Mouse (Mus musculus) liver, embryonic 13.5 days (tissue): ENCODE measurements around the gene Flcn. TPM values are rescaled to one million over a fixed set of nuclear protein-coding genes. Genes with fewer than 3 reads are reported as not detected.

Experiments used
- ATAC-seq: fragments of 200-750 bp; cut with Nextera tagmentation; 2 replicates; pipeline ENCODE4 v1.8.0; 2017; ENCODE audit warnings: low read depth, mild to moderate bottlenecking, moderate number of reproducible peaks, moderate library complexity
- DNase-seq: peaks from one replicate; pipeline ENCODE4 v3.0.0; 2022
- H3K27ac ChIP-seq: fragments of 300-500 bp; sonication (generic); 2 replicates; pipeline ENCODE4 v1.5.1; 2015; ENCODE audit warnings: moderate library complexity, mild to moderate bottlenecking, inconsistent platforms
- H3K27me3 ChIP-seq: fragments of 300-500 bp; sonication (generic); 2 replicates; pipeline ENCODE4 v1.6.1; 2015; ENCODE audit warnings: mild to moderate bottlenecking, inconsistent platforms
- H3K36me3 ChIP-seq: fragments of 300-500 bp; sonication (generic); 2 replicates; pipeline ENCODE4 v1.6.1; 2015; ENCODE audit warnings: mild to moderate bottlenecking, inconsistent platforms
- H3K4me1 ChIP-seq: fragments of 300-500 bp; sonication (generic); replicated peaks from 2 replicates; pipeline ENCODE4 v1.6.1; 2015; ENCODE audit warnings: inconsistent platforms
- H3K4me2 ChIP-seq: fragments of 300-500 bp; sonication (generic); 2 replicates; pipeline ENCODE4 v1.6.1; 2015; ENCODE audit warnings: inconsistent platforms, mild to moderate bottlenecking, moderate library complexity
- H3K4me3 ChIP-seq: fragments of 300-500 bp; sonication (generic); replicated peaks from 2 replicates; pipeline ENCODE4 v1.5.1; 2015; ENCODE audit warnings: mild to moderate bottlenecking, inconsistent platforms
- H3K9ac ChIP-seq: fragments of 300-500 bp; sonication (generic); 2 replicates; pipeline ENCODE4 v1.6.1; 2015; ENCODE audit warnings: mild to moderate bottlenecking, inconsistent platforms
- H3K9me3 ChIP-seq: fragments of 300-500 bp; sonication (generic); replicated peaks from 2 replicates; pipeline ENCODE4 v1.6.1; 2016; ENCODE audit warnings: inconsistent platforms
- WGBS: fragments of 180-500 bp; shearing (Covaris S2); methylation state at CpG from one replicate; pipeline ENCODE4 v1.1.7; 2015; ENCODE audit not compliant: insufficient replicate concordance; 5-methylcytosine and 5-hydroxymethylcytosine counted together
- polyA plus RNA-seq: library from polyadenylated mRNA; unstranded; fragments of >200 nt; fragmentation: Nextera tagmentation; extraction: Ambion mirVana; gene quantifications from 2 replicates; pipeline ENCODE4 v1.2.1, GENCODE M21; 2015

The Flcn gene
- polyA plus RNA-seq, 1 experiment from 2014 or later = 14.0 TPM

DNA sequence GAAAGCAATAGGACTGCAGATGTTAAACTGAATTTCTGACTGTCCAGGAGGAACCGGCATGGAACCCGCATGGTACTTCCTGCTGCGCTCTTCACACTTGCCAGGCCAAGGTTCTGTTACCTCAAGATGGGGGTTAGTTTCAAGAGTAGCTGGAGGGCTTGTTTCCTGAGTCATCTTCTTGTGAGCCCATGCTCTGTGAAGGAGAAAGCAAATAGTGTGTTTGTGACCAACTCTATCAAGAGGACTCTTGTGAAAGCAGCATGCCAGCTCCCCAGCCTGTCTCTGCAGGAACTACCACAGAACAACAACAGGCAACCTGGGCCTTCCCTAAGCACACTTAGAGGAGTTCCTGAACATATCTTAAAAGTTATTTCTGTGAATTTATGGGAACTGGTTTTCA is 8.1 kb upstream of the Flcn start:
- WGBS = 89% methylated on average over 3 of the region's 3 CpGs
- H3K27me3 ChIP-seq = no peaks in the 10 kb centered on the region
- peaks cover 70% of the 10 kb centered on the region for H3K36me3 ChIP-seq
- no peak for DNase-seq
- no peak overlapping the region for H3K4me2 ChIP-seq
- H3K9ac ChIP-seq = no peak overlapping the region
- H3K4me1 ChIP-seq = 0 out of 2 replicates have a peak, but pooled peaks cover 11% of the 10 kb centered on the region
- no peak for ATAC-seq
- no peaks in the 10 kb centered on the region for H3K9me3 ChIP-seq
- H3K27ac ChIP-seq = no peak overlapping the region
- H3K4me3 ChIP-seq = no peak overlapping the region

DNA sequence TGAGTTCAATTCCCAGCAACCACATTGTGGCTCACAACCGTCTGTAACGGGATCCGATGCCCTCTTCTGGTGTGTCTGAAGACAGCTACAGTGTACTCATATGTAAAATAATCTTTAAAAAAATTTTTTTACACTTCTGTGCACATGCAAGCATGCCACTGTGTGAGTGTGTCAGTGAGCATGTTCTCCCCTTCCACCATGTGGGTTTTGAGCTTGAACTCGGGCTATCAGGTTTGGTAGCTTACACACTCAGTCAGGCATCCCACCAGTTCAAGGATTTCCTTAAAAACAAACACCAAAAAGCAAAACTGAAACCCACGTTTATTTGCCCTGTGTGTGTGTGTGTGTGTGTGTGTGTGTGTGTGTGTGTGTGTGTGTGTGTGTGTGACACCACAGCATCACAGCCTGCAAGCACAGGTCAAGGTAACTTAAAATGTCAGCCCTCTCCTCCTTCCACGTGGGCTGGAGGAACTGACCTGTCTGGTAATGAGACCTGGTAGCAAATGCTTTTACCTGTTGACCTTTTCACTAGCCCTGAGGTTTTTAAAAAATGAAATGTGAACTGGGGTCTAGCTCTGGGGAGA is 5.8 kb upstream of the Flcn start:
- Histone ChIP-seq H3K9ac (no peak overlapping the region), H3K27ac (no peak overlapping the region), H3K4me3 (no peak overlapping the region), H3K4me2 (no peak overlapping the region), H3K4me1 (peaks cover 21% of the 10 kb centered on the region), H3K27me3 (no peaks in the 10 kb centered on the region), H3K9me3 (no peaks in the 10 kb centered on the region), H3K36me3 (peaks cover 48% of the 10 kb centered on the region)
- 74% methylated on average over 6 of the region's 6 CpGs for WGBS
- DNase-seq (no peak), ATAC-seq (no peak)

DNA sequence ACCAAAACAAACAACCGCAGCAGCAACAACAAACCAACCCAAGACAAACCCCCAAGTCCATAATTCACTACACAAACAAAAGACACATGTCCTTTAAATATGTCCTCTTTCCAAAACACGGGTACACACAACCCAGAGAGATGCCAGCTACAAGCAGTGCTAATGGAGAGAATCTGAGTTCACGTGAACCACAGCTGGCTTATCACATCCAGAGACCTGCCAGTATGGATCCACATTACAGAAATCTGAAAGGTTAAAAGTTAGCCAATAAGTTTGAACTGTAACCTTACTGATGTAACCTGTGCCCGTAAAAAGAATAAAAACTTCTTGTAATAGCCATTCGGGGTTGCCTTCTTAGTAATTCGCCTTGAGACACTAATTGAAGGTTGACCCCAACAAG is 5.1 kb upstream of the Flcn start:
- H3K4me1 ChIP-seq = peaks cover 24% of the 10 kb centered on the region
- no peak for DNase-seq
- H3K27me3 ChIP-seq = no peaks in the 10 kb centered on the region
- peaks cover 42% of the 10 kb centered on the region for H3K36me3 ChIP-seq
- no peak overlapping the region; the same call in 1 of the 2 replicates for H3K27ac ChIP-seq
- no peak overlapping the region for H3K4me3 ChIP-seq
- no peak overlapping the region for H3K9ac ChIP-seq
- 71% methylated on average over 6 of the region's 6 CpGs for WGBS
- no peak overlapping the region for H3K4me2 ChIP-seq
- no peak for ATAC-seq
- H3K9me3 ChIP-seq = no peaks in the 10 kb centered on the region

DNA sequence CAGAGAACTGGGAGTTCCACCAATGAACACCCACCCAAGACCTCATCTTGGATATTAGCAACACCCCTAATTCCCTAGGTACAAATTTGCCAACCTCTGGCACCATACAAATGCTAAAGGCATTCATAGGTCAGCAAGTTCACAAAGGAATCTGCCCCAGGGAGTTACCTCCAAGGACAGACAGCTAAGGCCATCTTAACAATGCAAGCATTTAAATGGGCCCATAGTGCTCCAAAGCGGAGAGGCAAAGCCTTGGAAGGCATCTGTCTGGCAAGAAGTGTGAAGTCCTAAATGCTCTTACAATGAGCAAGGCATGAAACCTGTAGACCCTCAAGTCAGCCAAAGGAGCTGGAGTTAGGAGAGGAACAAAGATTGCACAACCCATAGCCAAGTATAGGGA is 4.5 kb upstream of the Flcn start:
- DNase-seq (no peak), ATAC-seq (no peak)
- 81% methylated on average over 1 of the region's 1 CpGs for WGBS
- Histone ChIP-seq H3K4me3 (no peak overlapping the region), H3K36me3 (peaks cover 36% of the 10 kb centered on the region), H3K4me2 (no peak overlapping the region), H3K27me3 (no peaks in the 10 kb centered on the region), H3K27ac (no peak overlapping the region; the same call in 1 of the 2 replicates), H3K4me1 (peaks cover 26% of the 10 kb centered on the region), H3K9me3 (no peaks in the 10 kb centered on the region), H3K9ac (no peak overlapping the region)

DNA sequence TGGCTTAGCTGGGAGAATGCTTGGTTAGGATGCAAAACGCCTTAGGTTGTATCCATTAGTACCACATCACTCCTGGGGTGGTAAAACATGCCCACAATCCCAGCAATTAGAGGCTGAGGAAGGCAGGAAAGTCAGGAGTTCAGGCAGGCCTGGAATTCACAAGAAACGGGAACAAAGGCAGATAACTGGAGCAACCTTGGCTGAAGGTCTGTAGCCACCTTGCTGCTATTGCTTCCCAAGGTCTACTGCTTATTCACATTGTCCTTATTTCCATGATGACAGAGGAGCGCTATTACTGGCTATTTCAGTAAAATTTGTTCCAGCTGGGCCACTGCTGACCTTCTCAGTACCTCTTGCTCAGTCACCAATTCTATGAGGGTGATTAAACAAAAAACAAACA is 3.5 kb upstream of the Flcn start:
- ATAC-seq = no peak
- WGBS = 64% methylated on average over 3 of the region's 3 CpGs

DNA sequence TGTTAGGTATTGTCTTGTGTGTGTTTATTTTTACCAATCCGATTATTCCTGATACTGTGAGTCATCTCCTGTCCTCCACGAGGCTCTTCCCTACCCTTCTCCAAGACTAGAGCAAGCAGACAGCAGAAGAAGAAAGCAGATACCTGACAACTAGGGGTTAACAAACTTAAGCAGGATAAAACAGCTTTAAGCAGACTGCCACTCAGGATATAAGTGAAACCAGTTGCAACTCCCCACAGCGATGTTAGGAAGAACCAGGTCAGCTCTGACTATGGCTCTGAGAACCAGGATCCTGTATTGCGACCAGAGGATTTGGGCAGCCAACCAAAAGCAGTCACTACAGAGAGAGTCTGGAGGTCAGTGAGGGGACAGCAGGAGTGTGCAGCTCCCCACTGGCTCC is 1.4 kb upstream of the Flcn start:
- Histone ChIP-seq H3K27ac (0 out of 2 replicates have a peak overlapping the region, but pooled peaks have one; percentile 89), H3K4me3 (peak overlapping the region; percentile 81; the same call in 1 of the 2 replicates), H3K27me3 (no peaks in the 10 kb centered on the region), H3K36me3 (peaks cover 19% of the 10 kb centered on the region), H3K9ac (0 out of 2 replicates have a peak overlapping the region, but pooled peaks have one; percentile 88), H3K4me2 (peak overlapping the region; percentile 90), H3K9me3 (no peaks in the 10 kb centered on the region), H3K4me1 (peaks cover 42% of the 10 kb centered on the region)
- DNase-seq (no peak), ATAC-seq (no peak)
- WGBS = 58% methylated on average over 4 of the region's 4 CpGs

More for the DNA sequence above, 3.5 kb upstream of the Flcn start:
- Histone ChIP-seq H3K4me2 (no peak overlapping the region), H3K4me1 (peaks cover 36% of the 10 kb centered on the region), H3K9ac (no peak overlapping the region), H3K9me3 (no peaks in the 10 kb centered on the region), H3K27me3 (no peaks in the 10 kb centered on the region), H3K36me3 (peaks cover 25% of the 10 kb centered on the region), H3K4me3 (no peak overlapping the region), H3K27ac (no peak overlapping the region)
- DNase-seq = no peak

DNA sequence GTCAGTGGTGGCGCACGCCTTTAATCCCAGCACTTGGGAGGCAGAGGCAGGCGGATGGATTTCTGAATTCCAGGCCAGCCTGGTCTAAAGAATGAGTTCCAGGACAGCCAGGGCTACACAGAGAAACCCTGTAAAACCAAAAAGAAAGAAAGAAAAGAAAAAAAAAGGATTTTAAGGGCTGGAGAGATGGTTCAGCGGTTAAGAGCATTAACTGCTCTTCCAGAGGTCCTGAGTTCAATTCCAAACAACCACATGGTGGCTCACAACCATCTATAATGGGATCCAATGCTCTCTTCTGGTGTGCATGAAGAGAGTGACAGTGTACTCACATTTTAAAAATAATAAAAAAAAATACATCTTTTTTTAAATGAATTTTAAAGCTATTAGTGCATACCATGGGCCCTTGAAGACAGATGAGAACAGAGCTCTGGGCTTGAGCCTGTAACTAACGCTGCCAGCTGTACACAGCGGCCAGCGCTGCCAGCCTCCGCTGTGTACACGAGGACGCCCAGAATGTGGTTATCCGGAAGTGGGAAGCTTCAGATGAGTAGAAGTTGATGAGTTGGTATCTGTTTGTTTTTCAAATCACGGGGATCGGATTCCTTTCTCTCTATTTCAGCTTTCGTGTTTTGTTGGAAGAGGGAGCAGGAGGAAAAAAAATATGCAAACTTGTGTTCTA is 803 bp upstream of the Flcn start:
- H3K9ac ChIP-seq = peak overlapping the region; percentile 88
- ATAC-seq (no peak), DNase-seq (peak; percentile 29)
- H3K9me3 ChIP-seq = no peaks in the 10 kb centered on the region
- peak overlapping the region; percentile 89 for H3K27ac ChIP-seq
- peaks cover 20% of the 10 kb centered on the region for H3K36me3 ChIP-seq
- peaks cover 39% of the 10 kb centered on the region for H3K4me1 ChIP-seq
- H3K4me2 ChIP-seq = peak overlapping the region; percentile 90
- no peaks in the 10 kb centered on the region for H3K27me3 ChIP-seq
- H3K4me3 ChIP-seq = peak overlapping the region; percentile 81
- 34% methylated on average over 14 of the region's 14 CpGs for WGBS

DNA sequence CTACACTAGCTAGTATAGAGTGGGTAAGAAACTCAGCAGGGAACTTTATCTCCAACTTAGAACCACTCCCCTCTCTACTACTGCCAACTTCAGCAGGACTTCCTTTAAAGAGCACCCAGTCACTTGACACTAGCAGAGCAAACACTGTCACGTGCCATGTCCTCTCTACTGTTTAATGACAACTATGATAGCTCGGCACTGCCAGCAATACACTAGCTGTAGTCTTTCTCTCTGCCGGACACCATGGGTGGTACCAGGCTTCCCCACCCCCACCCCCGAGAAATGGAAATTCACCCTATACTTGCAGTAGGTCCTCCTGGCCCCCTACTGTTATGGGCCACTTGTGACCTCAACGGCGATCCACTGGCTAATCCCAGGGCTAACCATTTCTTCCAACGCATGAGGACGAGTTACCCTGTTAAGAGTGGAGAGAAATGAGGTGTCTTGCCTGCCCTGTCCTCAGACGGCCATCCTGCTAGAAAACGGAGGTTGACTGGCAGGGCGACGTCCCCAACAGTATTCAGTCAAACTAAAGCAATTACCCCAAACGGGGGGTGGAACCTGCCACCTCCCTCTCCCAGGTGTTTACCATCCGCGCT is 646 bp downstream of the Flcn start:
- no peaks in the 10 kb centered on the region for H3K9me3 ChIP-seq
- peak overlapping the region; percentile 90 for H3K4me2 ChIP-seq
- peak overlapping the region; percentile 89 for H3K27ac ChIP-seq
- peak overlapping the region; percentile 88 for H3K9ac ChIP-seq
- under 1% methylated on average over 15 of the region's 15 CpGs for WGBS
- no peaks in the 10 kb centered on the region for H3K27me3 ChIP-seq
- peak; percentile 54 for ATAC-seq
- H3K36me3 ChIP-seq = peaks cover 35% of the 10 kb centered on the region
- peaks cover 31% of the 10 kb centered on the region for H3K4me1 ChIP-seq
- DNase-seq = peak; percentile 39
- peak overlapping the region; percentile 81 for H3K4me3 ChIP-seq

DNA sequence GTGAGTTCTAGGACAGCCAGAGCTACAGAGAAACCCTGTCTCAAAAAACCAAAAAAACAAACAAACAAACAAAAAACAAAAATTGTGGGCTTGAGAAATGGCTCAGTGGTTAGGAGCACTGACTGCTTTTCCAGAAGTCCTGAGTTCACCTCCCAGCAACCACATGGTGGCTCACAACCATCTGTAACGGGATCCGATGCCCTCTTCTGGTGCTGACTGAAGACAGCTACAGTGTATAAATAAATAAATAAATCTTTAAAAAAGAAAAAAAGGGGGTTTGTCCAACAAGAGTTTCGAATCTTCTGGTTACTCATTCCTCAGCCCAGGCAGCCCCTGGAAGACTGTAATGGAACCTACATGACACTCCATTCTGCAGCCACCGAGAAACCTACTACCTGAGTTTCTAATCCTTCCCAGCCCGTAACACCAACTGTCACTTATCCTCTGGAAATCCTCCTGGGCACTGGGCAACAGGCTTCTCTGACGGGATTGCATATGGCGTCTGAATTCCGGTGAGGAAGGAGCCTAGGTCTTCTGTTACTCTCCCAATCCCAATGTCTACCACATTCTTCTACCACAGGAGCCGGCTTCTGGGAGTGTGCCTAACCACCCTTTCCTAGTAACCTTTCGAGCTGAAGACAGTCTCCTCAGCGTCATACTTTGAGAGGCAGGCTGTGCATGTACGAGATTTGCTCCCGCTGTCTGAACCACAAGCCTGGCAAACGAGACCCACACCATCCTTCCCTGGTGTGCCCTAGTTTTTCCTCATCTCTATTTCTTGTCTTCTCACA is 1.5 kb downstream of the Flcn start:
- no peaks in the 10 kb centered on the region for H3K27me3 ChIP-seq
- H3K36me3 ChIP-seq = peaks cover 41% of the 10 kb centered on the region
- peak overlapping the region; percentile 88 for H3K9ac ChIP-seq
- ATAC-seq (no peak), DNase-seq (no peak)
- H3K27ac ChIP-seq = peak overlapping the region; percentile 89
- 68% methylated on average over 14 of the region's 14 CpGs for WGBS
- peak overlapping the region; percentile 90 for H3K4me2 ChIP-seq
- no peaks in the 10 kb centered on the region for H3K9me3 ChIP-seq
- H3K4me1 ChIP-seq = peaks cover 31% of the 10 kb centered on the region
- peak overlapping the region; percentile 81 for H3K4me3 ChIP-seq

DNA sequence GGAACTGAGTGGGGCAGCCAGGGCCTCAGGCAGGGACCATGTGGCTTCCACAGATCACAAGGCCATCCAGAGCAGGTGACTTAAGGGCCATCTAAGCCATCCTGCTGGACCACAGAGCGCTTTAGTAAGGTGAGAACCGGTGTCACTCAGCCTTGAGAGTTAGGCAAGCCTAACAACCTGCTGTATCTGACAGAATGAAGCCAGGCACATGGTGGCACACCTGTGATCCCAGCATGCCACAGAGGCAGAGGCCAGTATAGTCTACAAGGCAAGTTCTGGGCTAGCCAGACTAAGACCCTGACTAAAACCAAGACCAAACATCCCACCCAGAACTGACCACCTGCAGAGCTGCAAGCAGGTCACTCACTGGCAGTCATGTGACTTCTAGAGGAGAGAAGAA is 4.2 kb downstream of the Flcn start:
- Histone ChIP-seq H3K9me3 (no peaks in the 10 kb centered on the region), H3K9ac (no peak overlapping the region), H3K4me3 (no peak overlapping the region), H3K27me3 (no peaks in the 10 kb centered on the region), H3K4me1 (peaks cover 22% of the 10 kb centered on the region), H3K4me2 (no peak overlapping the region), H3K36me3 (peaks cover 68% of the 10 kb centered on the region), H3K27ac (no peak overlapping the region)
- 85% methylated on average over 2 of the region's 2 CpGs for WGBS
- no peak for DNase-seq
- ATAC-seq = no peak

DNA sequence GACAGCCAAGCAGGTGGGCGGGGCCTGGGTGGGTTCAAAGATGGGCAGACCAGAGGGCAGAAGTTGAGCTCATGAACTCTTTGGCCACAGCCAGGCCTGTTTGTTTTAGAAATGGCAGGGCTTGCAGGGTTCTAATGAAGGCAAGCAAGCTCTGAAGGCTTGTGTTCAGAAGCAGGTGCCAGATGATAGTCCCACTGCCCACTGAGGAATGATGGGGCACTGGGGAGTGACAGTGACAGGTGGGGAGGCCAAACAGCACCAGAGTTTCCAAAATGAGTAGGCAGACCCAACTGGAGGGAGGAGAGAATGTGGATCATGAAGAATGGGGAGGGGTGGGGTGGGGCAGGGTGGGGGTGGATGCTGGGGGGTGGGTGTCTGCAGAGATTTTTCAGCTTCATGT is 4.6 kb downstream of the Flcn start:
- DNase-seq = no peak
- Histone ChIP-seq H3K4me1 (peaks cover 18% of the 10 kb centered on the region), H3K9ac (no peak overlapping the region), H3K27me3 (no peaks in the 10 kb centered on the region), H3K4me2 (no peak overlapping the region), H3K27ac (no peak overlapping the region), H3K4me3 (no peak overlapping the region), H3K36me3 (peaks cover 72% of the 10 kb centered on the region), H3K9me3 (no peaks in the 10 kb centered on the region)
- no peak for ATAC-seq
- WGBS = 61% methylated on average over 1 of the region's 1 CpGs
